Mouse (Mus musculus): ENCODE results near the gene A2m. TPM values are rescaled to one million over a fixed set of nuclear protein-coding genes. Genes with fewer than 3 reads are reported as not detected.

Gene A2m
- 1.2 and 2.2 TPM in 2 replicates for polyA plus RNA-seq (2015; fragmentation: Nextera tagmentation; extraction: Ambion mirVana)

DNA sequence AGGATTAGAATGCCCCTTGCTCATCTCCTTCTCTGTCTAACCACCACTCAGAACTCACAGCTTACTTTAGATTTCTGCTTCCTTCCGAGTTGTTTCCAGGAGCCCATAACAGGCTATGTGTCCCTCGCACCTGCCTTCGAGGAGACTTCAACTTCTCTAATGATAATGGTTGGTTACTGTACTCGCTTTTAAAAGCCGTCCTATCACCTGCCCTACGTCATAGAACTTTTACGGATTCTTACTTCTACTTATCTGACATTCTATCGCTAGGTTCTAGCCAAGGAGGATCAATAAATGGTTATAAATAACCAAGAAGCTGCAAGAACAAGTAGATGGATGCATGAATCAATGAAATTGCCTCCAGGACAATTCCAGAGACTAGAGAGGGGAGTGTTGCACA lies at the start of gene A2m:
Gene A2m, plus strand, starts transcription at position 301 of the 400 bp plus-strand sequence.
- no peak within 1 kb of the TSS for H3K9ac ChIP-seq
- H3K9me3 ChIP-seq (replicated peaks): no peaks in the 10 kb centered on the region
- 0 out of 2 replicates have a peak within 1 kb of the TSS, but pooled peaks have one; percentile 3 for H3K4me3 ChIP-seq (replicated peaks)
- H3K27ac ChIP-seq: no peak within 1 kb of the TSS
- H3K4me2 ChIP-seq: peak within 1 kb of the TSS; percentile 37
- no peaks in the 10 kb centered on the region for H3K27me3 ChIP-seq
- no peaks in the 10 kb centered on the region for H3K36me3 ChIP-seq
- no peaks in the 10 kb centered on the region for H3K4me1 ChIP-seq
- ATAC-seq (replicated peaks; ENCODE audit: low FRiP score): no peak
- 92% methylated on average over 8 of the region's 8 CpGs for WGBS

DNA sequence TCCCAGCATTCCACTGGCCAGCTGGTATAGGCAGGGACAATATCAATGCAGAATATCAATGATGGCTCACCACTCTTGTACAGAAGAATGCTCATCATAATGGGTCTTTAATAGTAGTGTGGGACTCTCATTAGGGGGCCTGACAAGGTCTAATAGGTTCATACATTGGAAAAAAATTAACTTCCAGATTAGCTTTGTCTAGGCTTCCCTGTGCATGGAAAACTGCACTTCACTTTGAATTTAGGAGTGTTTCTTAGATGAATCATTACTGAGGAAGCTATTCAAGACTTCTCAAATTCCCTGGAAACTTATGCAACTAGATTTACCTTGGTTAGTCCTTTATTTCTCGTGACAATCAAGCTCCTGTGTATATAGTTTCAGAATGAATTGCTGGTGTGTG lies 45.0 kb upstream of the A2m start:
- Histone ChIP-seq H3K36me3 (no peaks in the 10 kb centered on the region), H3K27me3 (no peaks in the 10 kb centered on the region), H3K9ac (no peak overlapping the region), H3K4me3 (replicated peaks) (no peak overlapping the region), H3K27ac (no peak overlapping the region), H3K4me1 (no peaks in the 10 kb centered on the region), H3K4me2 (no peak overlapping the region), H3K9me3 (replicated peaks) (no peaks in the 10 kb centered on the region)
- no peak for ATAC-seq (replicated peaks; ENCODE audit: low FRiP score)
- 28% methylated on average over 1 of the region's 1 CpGs for WGBS

DNA sequence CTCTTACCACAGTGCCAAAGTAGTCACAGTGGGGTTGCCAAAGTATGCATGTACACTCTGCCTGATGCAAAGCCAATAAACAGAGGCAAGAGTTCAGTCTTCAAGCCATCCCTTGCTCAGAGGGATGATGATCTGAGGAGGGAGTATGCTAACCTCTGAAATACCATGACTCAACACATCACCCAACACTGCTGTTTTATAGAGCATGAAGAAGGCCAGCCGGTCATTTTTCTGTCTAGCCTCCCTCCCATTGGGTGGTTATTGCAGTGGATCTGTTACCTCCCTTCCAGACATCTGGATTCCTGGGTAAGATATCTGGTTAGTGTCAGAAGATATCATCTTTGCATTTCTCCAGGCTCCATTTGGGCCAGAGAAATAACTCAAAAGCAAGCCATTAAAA lies 34.2 kb upstream of the A2m start:
- H3K4me3 ChIP-seq (replicated peaks): no peak overlapping the region
- no peaks in the 10 kb centered on the region for H3K36me3 ChIP-seq
- 36% methylated on average over 1 of the region's 1 CpGs for WGBS
- H3K4me1 ChIP-seq: no peaks in the 10 kb centered on the region
- no peaks in the 10 kb centered on the region for H3K9me3 ChIP-seq (replicated peaks)
- H3K27ac ChIP-seq: no peak overlapping the region
- no peak overlapping the region for H3K4me2 ChIP-seq
- ATAC-seq (replicated peaks; ENCODE audit: low FRiP score): peak; percentile 83
- H3K27me3 ChIP-seq: no peaks in the 10 kb centered on the region
- H3K9ac ChIP-seq: no peak overlapping the region

DNA sequence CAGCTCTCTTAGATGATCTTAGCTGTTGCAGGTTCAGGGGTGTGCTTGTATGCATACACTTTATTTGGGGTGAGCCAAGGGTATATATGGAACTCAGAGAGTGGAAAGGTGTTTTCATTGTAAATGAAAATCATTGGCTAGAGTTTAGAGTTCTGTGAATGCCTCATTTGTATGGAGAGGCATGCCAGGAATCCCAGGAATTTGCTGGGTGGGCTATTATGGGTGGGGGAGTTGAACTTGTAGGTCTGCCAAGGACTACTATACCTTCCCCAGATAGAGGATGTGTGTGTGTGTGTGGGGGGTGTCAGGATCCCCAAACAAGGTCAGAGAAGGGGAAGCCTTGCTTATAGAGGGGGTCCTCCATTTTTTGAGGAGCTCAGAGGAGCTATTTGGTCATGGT lies 27.3 kb upstream of the A2m start:
- Histone ChIP-seq H3K9ac (no peak overlapping the region), H3K27ac (no peak overlapping the region), H3K36me3 (no peaks in the 10 kb centered on the region), H3K4me3 (replicated peaks) (no peak overlapping the region), H3K4me2 (no peak overlapping the region), H3K27me3 (no peaks in the 10 kb centered on the region), H3K4me1 (no peaks in the 10 kb centered on the region), H3K9me3 (replicated peaks) (no peaks in the 10 kb centered on the region)
- 0 out of 2 replicates have a peak, but pooled peaks have one; percentile 25 for ATAC-seq (replicated peaks; ENCODE audit: low FRiP score)

DNA sequence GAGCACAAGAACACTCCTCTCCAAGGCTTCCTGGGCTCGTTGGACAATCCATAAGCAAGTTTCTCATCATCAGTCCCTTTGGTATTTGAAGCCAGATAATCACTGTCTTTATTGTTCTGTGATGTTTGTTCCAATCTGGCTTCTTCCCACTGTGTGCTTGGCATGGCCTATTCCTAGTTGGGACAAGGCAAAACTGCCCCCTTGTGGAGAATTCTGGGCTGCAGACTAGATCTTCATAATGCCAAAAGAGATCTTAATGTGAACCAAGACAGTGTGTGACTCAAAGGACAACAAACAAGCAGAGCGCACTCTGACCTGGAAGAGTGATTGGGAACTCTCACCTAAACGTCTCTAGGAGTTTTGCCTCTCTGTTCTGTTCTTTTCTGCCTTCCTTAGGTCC lies 23.4 kb upstream of the A2m start:
- Histone ChIP-seq H3K36me3 (no peaks in the 10 kb centered on the region), H3K9me3 (replicated peaks) (no peaks in the 10 kb centered on the region), H3K27me3 (no peaks in the 10 kb centered on the region), H3K4me2 (no peak overlapping the region), H3K4me3 (replicated peaks) (no peak overlapping the region), H3K27ac (no peak overlapping the region), H3K9ac (no peak overlapping the region), H3K4me1 (no peaks in the 10 kb centered on the region)
- no peak for ATAC-seq (replicated peaks; ENCODE audit: low FRiP score)
- WGBS: 52% methylated on average over 3 of the region's 3 CpGs

DNA sequence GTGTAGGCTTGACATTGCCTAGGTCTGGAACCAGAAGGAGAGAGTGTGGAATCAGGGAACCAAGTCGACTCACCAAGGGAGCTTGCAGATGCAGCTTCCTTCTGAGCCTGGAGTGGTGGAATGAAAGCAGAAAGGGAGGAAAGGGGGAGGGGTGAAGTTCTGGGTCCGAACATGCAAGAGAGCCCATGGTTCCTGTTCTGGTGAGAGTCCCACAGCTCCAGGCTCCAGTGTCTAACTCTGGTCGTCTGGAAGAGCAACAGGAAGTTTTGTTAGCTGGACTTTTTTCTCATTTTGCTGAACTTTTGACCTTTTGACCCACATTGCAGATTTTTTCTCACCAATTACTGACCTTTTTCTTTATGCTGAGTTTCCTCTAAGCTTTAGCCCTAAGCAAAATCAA lies 17.7 kb upstream of the A2m start:
- WGBS: 17% methylated on average over 3 of the region's 3 CpGs
- Histone ChIP-seq H3K9me3 (replicated peaks) (no peaks in the 10 kb centered on the region), H3K27me3 (no peaks in the 10 kb centered on the region), H3K36me3 (no peaks in the 10 kb centered on the region), H3K27ac (no peak overlapping the region), H3K4me3 (replicated peaks) (no peak overlapping the region), H3K4me1 (no peaks in the 10 kb centered on the region), H3K4me2 (no peak overlapping the region), H3K9ac (no peak overlapping the region)
- ATAC-seq (replicated peaks; ENCODE audit: low FRiP score): no peak

DNA sequence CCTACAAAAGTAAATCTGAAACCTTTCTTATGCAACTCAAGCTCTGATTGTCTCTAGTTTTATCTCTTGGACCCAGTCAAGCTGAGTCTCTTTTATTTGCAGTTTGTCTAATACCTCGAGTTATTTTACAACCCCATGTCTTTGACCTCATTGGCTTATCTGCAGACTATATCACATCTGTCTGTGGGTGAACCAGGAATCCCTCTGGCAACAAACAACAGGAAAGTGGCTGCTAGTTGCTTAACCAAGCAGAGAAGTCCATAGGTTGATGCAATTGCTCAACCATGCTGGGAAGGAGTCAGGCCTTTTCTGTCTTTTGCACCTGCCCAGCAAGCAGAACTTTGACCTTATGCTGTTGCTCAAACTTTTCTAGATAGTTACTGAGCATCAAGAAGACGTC lies 12.7 kb upstream of the A2m start:
- ATAC-seq (replicated peaks; ENCODE audit: low FRiP score): no peak
- Histone ChIP-seq H3K27me3 (no peaks in the 10 kb centered on the region), H3K4me2 (no peak overlapping the region), H3K27ac (no peak overlapping the region), H3K4me3 (replicated peaks) (no peak overlapping the region), H3K36me3 (no peaks in the 10 kb centered on the region), H3K4me1 (no peaks in the 10 kb centered on the region), H3K9ac (no peak overlapping the region), H3K9me3 (replicated peaks) (no peaks in the 10 kb centered on the region)
- 55% methylated on average over 2 of the region's 2 CpGs for WGBS

DNA sequence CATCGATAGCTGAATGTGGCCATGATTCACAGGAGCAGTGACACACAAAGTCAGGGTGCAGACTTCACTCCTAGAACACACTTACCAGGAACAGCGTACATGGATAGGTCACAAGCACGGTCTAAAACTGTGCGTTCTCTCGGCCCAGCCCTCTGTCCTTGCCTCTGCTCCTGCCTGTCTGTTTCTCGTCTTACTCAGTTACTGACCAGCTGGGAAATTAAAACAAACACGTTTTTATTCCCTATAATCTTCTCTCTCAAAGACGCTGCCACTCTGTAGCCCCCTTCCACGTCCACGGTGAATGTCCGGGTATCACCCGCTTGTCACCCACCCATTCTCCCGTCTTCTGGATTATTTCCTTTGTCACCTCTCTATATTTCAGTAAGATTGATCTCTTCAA lies 656 bp upstream of the A2m start:
- no peaks in the 10 kb centered on the region for H3K4me1 ChIP-seq
- 59% methylated on average over 13 of the region's 13 CpGs for WGBS
- no peaks in the 10 kb centered on the region for H3K9me3 ChIP-seq (replicated peaks)
- H3K27ac ChIP-seq: no peak overlapping the region
- H3K4me3 ChIP-seq (replicated peaks): no peak overlapping the region
- H3K27me3 ChIP-seq: no peaks in the 10 kb centered on the region
- ATAC-seq (replicated peaks; ENCODE audit: low FRiP score): no peak
- H3K9ac ChIP-seq: no peak overlapping the region
- H3K36me3 ChIP-seq: no peaks in the 10 kb centered on the region
- no peak overlapping the region for H3K4me2 ChIP-seq

DNA sequence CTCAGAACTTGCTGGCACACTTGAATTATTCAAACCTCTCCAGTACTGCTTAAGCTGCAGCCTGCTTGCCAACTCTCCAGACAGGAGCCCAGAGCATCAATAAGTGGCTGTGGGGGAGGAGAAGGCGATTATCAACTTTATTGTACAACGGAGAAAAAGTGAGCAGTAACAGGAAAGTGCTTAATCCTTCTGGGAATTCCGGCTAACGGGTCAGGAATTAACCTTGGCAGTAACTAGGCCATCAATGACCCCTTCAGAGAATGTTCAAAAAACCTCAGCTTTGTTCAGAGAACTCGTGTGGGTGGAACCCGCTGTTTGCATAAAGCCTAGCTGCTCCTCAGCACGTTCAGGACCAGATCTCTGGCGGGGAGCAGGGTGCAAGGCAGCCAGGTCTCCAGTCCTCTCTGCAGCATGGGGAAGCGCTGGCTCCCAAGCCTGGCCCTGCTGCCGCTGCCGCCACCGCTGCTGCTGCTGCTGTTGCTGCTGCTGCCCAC lies 749 bp downstream of the A2m start:
- 5% methylated on average over 12 of the region's 12 CpGs for WGBS
- H3K9ac ChIP-seq: no peak overlapping the region

DNA sequence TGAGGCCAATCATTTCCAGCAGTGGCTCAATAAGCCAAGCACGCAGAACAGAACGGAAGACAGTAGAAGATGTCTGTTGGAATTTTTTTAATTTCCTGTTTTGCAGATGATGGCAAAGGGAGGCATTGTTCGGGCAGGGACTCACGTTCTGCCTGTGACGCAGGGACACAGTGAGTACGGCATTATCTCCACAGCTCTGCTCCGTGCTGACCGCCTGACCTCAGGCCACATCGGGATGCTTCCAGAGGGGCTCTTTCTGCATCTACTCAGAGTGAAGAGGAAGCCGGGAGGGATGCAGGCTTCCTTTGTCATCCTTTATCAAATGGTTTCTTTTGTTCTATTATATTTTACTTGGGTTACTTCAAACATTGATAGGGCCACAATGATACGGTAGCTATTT lies 13.3 kb downstream of the A2m start:
- ATAC-seq (replicated peaks; ENCODE audit: low FRiP score): no peak
- H3K4me2 ChIP-seq: no peak overlapping the region
- no peaks in the 10 kb centered on the region for H3K27me3 ChIP-seq
- no peak overlapping the region for H3K4me3 ChIP-seq (replicated peaks)
- H3K9ac ChIP-seq: no peak overlapping the region
- no peak overlapping the region for H3K27ac ChIP-seq
- no peaks in the 10 kb centered on the region for H3K36me3 ChIP-seq
- H3K4me1 ChIP-seq: no peaks in the 10 kb centered on the region
- H3K9me3 ChIP-seq (replicated peaks): no peaks in the 10 kb centered on the region
- WGBS: 78% methylated on average over 11 of the region's 11 CpGs

More for the DNA sequence above, 749 bp downstream of the A2m start:
- no peaks in the 10 kb centered on the region for H3K4me1 ChIP-seq
- 0 out of 2 replicates have a peak overlapping the region, but pooled peaks have one; percentile 3 for H3K4me3 ChIP-seq (replicated peaks)
- ATAC-seq (replicated peaks; ENCODE audit: low FRiP score): 0 out of 2 replicates have a peak, but pooled peaks have one; percentile 54
- no peaks in the 10 kb centered on the region for H3K36me3 ChIP-seq
- H3K27me3 ChIP-seq: no peaks in the 10 kb centered on the region
- peak overlapping the region; percentile 37 for H3K4me2 ChIP-seq
- no peaks in the 10 kb centered on the region for H3K9me3 ChIP-seq (replicated peaks)
- no peak overlapping the region for H3K27ac ChIP-seq

Other genes starting within 250 kb of the A2m start
- 0.14 and 0.21 TPM in 2 replicates for gene Iqsec3, start 161.7 kb upstream of the A2m start, polyA plus RNA-seq (2015; fragmentation: Nextera tagmentation; extraction: Ambion mirVana)
- not detected in 2 replicates for gene Gm7298, start 97.6 kb downstream of the A2m start, polyA plus RNA-seq (2015; fragmentation: Nextera tagmentation; extraction: Ambion mirVana)
- gene Mug1, start 203.2 kb downstream of the A2m start, polyA plus RNA-seq (2015; fragmentation: Nextera tagmentation; extraction: Ambion mirVana): 0.04 and 0.12 TPM in 2 replicates